Mouse (Mus musculus): ENCODE results near the gene Reck. TPM values are rescaled to one million over a fixed set of nuclear protein-coding genes. Genes with fewer than 3 reads are reported as not detected.

Gene Reck
- polyA plus RNA-seq, 1 experiment from 2014 or later = 9.1 TPM

DNA sequence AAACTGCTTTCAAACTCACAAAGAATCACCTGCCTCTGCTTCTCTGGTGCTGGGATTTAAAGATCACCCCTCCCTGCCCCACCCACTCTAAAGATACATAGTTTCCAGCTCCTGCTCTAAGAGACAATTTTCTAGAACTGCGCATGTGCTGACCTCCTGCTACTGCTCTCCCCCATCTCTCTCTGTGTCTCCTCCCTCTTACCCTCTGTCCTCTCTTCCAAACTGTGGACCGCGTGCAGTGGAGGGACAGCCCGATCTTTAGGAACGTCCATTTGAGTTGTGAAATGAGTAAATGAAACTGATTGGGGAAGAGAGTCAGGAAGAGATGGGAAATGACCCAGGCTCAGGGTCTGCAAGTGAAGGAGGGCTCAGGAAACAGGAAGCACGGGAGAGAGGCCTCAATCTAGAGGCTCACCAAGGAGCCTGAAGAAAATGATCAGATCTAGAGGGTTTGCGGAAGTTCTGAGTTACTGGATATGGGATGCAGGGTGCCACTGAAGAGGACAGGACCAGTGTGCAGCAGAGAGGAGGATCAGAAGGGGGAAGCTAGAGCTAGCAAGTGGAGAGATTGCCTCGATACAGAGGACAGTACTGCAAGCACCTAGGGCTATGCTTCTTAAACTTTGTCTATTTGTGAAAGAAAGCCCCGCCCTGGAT, 84.3 kb downstream of the Reck start:
- H3K36me3 ChIP-seq = no peaks in the 10 kb centered on the region
- H3K4me1 ChIP-seq (replicated peaks) = peaks cover 22% of the 10 kb centered on the region
- ATAC-seq (ENCODE audit: low read depth) = no peak
- no peak overlapping the region for H3K27ac ChIP-seq (replicated peaks)
- H3K4me2 ChIP-seq = peak overlapping the region; percentile 90
- H3K9ac ChIP-seq = 0 out of 2 replicates have a peak overlapping the region, but pooled peaks have one; percentile 4
- H3K27me3 ChIP-seq = no peaks in the 10 kb centered on the region; the same call in 1 of the 2 replicates
- no peaks in the 10 kb centered on the region for H3K9me3 ChIP-seq
- H3K4me3 ChIP-seq = no peak overlapping the region
- WGBS = 73% methylated on average over 9 of the region's 9 CpGs

DNA sequence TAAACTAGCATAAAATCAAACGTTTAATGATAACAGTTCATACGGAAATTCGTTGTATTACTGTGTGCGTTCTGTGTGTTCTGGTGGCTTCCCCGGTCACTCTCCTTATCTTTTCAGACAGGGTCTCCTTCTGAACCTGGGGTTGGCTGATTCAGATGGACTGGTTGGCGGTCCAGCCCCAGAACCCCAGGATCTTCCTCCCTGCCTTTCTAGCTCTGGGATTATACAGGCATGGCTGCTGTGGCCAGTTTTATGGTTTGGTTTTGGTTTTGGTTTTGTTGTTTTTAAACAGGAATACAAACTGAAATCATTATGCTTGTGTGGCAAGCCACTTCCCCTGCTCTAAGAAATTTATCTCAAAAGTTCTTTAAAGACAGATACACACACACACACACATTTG, 84.9 kb downstream of the Reck start:
- H3K9me3 ChIP-seq = no peaks in the 10 kb centered on the region
- H3K4me2 ChIP-seq = peak overlapping the region; percentile 90; the same call in 1 of the 2 replicates
- H3K36me3 ChIP-seq = no peaks in the 10 kb centered on the region
- H3K27ac ChIP-seq (replicated peaks) = no peak overlapping the region
- ATAC-seq (ENCODE audit: low read depth) = no peak
- no peak overlapping the region for H3K4me3 ChIP-seq
- no peak overlapping the region for H3K9ac ChIP-seq
- H3K27me3 ChIP-seq = no peaks in the 10 kb centered on the region; the same call in 1 of the 2 replicates
- 91% methylated on average over 6 of the region's 6 CpGs for WGBS
- H3K4me1 ChIP-seq (replicated peaks) = peaks cover 22% of the 10 kb centered on the region

GRCm38 (mm10) chr4:43964326-43964833, 89.0 kb downstream of the Reck start:
- WGBS = 53% methylated on average over 2 of the region's 2 CpGs
- H3K4me2 ChIP-seq = no peak overlapping the region
- no peak overlapping the region for H3K4me3 ChIP-seq
- no peak overlapping the region for H3K9ac ChIP-seq
- H3K4me1 ChIP-seq (replicated peaks) = peaks cover 25% of the 10 kb centered on the region
- no peaks in the 10 kb centered on the region for H3K27me3 ChIP-seq
- no peak overlapping the region for H3K27ac ChIP-seq (replicated peaks)
- ATAC-seq (ENCODE audit: low read depth) = no peak
- peaks cover 3% of the 10 kb centered on the region; the same call in 1 of the 2 replicates for H3K36me3 ChIP-seq
- no peaks in the 10 kb centered on the region for H3K9me3 ChIP-seq

DNA sequence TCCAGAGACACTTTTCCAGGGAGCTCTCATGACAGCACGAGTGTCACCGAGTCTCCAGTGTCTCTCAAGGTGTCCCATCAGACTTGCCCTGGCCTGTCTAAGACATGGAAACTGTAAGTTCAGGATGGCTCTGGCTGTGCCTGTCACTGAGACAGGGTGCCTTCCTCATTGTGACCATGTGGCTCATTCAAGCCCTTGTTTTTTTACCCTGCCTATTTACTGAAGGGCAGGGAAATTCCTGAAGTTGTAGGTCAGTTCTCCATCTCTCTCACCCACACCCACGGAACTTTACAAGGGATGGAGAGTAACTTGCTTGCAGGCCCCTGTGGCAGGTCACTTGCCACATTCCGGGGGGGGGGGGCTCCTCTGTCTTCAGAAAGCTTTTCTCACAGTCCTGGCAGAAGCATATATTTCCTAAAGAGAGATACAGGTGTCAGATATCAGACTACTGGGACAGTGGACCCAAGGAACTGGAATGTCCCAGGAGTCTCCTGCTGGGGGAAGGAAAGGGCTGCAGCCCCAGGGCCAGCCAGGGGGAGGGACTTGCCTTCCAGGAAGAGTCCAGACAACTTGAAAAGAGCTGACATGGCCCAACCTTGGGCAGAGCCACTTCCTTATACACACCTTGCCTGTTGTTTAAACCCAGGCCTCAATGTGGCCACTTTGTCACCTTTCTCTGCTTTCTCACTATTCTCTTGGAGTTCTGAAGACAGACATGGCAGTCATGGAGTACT, 89.8 kb downstream of the Reck start:
- Histone ChIP-seq H3K9me3 (no peaks in the 10 kb centered on the region), H3K4me1 (replicated peaks) (peaks cover 25% of the 10 kb centered on the region), H3K4me2 (no peak overlapping the region), H3K36me3 (peaks cover 3% of the 10 kb centered on the region; the same call in 1 of the 2 replicates), H3K27ac (replicated peaks) (no peak overlapping the region), H3K4me3 (no peak overlapping the region), H3K9ac (no peak overlapping the region), H3K27me3 (no peaks in the 10 kb centered on the region)
- 51% methylated on average over 4 of the region's 4 CpGs for WGBS
- ATAC-seq (ENCODE audit: low read depth) = no peak

DNA sequence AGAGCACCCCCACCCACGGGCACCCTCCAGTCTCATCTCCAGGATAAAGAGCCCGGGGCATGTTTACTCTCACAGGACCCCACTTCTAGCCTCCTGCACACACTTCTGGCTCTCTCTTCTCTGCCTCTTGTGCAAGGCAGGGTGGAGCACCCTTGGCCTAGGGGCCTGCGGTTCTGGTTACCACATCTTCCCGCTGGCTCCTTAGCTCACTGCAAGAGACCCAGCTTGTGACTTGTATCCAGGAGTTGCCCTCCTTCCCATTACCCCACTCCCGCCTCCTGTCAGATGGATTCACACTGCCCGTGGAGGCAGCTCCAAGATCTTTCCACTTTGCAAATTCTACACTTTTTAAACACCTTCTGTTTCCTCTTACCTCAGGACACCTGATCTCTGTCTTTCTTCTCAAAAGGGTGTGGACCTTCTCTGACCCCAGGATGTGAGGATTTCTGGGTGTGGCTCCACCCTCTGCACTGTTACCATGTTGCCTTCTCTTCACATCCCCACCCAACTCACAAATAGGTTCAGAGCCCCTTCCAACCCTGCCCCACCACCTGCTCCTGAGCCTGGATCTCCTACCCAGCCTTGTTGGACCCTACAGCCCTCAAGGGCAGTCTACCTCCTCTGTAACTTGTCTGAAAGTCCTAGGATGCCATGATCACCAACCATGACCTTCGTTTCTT, 90.7 kb downstream of the Reck start:
- no peak overlapping the region for H3K4me2 ChIP-seq
- H3K36me3 ChIP-seq = peaks cover 3% of the 10 kb centered on the region; the same call in 1 of the 2 replicates
- H3K27ac ChIP-seq (replicated peaks) = no peak overlapping the region
- H3K27me3 ChIP-seq = no peaks in the 10 kb centered on the region
- 81% methylated on average over 7 of the region's 7 CpGs for WGBS
- no peak overlapping the region for H3K4me3 ChIP-seq
- peaks cover 24% of the 10 kb centered on the region for H3K4me1 ChIP-seq (replicated peaks)
- ATAC-seq (ENCODE audit: low read depth) = no peak
- no peak overlapping the region for H3K9ac ChIP-seq
- no peaks in the 10 kb centered on the region for H3K9me3 ChIP-seq

GRCm38 (mm10) chr4:43968650-43969049, 93.3 kb downstream of the Reck start:
- ATAC-seq (ENCODE audit: low read depth) = no peak
- H3K4me2 ChIP-seq = no peak overlapping the region
- peaks cover 43% of the 10 kb centered on the region for H3K4me1 ChIP-seq (replicated peaks)
- peaks cover 3% of the 10 kb centered on the region; the same call in 1 of the 2 replicates for H3K36me3 ChIP-seq
- H3K4me3 ChIP-seq = no peak overlapping the region
- 0 out of 2 replicates have a peak overlapping the region, but pooled peaks have one; percentile 13 for H3K27ac ChIP-seq (replicated peaks)
- no peaks in the 10 kb centered on the region for H3K9me3 ChIP-seq
- WGBS = 54% methylated on average over 13 of the region's 13 CpGs
- no peaks in the 10 kb centered on the region for H3K27me3 ChIP-seq
- H3K9ac ChIP-seq = peak overlapping the region; percentile 48

- no peaks in the 10 kb centered on the region for H3K27me3 ChIP-seq
- no peak for ATAC-seq (ENCODE audit: low read depth)
- H3K4me3 ChIP-seq = no peak overlapping the region
- H3K4me2 ChIP-seq = no peak overlapping the region
- H3K4me1 ChIP-seq (replicated peaks) = peaks cover 45% of the 10 kb centered on the region
- H3K9ac ChIP-seq = peak overlapping the region; percentile 38; the same call in 1 of the 2 replicates
- WGBS = 17% methylated on average over 4 of the region's 4 CpGs
- no peaks in the 10 kb centered on the region for H3K9me3 ChIP-seq
- 0 out of 2 replicates have a peak overlapping the region, but pooled peaks have one; percentile 28 for H3K27ac ChIP-seq (replicated peaks)
- peaks cover 3% of the 10 kb centered on the region; the same call in 1 of the 2 replicates for H3K36me3 ChIP-seq
Measured at GRCm38 (mm10) chr4:43969373-43969772, 94.0 kb downstream of the Reck start.

- no peak for ATAC-seq (ENCODE audit: low read depth)
- Histone ChIP-seq H3K4me3 (no peak overlapping the region), H3K27me3 (no peaks in the 10 kb centered on the region), H3K4me1 (replicated peaks) (peaks cover 45% of the 10 kb centered on the region), H3K9ac (no peak overlapping the region), H3K27ac (replicated peaks) (no peak overlapping the region), H3K4me2 (no peak overlapping the region), H3K9me3 (no peaks in the 10 kb centered on the region), H3K36me3 (peaks cover 3% of the 10 kb centered on the region; the same call in 1 of the 2 replicates)
- WGBS = 83% methylated on average over 20 of the region's 20 CpGs
Measured at GRCm38 (mm10) chr4:43970393-43971330, 95.3 kb downstream of the Reck start.

DNA sequence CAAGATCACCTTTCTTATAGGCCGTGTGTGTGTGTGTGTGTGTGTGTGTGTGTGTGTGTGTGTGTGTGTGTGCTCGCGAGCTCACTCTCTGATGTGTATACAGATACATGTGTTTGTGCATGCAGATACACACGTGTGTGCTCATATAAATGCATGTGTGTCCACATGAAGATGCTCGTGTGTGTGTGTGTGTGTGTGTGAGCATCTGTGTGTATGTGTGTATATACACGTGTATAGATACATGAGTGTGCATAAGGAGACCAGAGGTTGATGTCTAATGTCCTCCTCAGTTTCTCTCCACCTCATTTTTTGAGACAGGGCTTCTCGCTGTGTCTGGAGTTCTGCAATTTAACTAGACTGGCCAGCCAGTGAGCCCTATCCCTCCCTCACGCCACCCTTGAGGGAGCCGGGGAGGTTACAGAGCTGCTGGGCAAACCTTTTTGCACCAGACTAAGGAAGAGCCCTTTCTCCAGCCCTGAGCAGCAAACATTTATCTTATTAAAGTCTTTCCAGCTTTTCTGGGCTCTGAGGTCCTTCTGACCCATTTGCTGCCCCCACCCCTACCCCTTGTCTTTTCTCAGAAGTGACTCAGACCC, 96.3 kb downstream of the Reck start:
- no peaks in the 10 kb centered on the region for H3K36me3 ChIP-seq
- peak overlapping the region; percentile 68 for H3K27ac ChIP-seq (replicated peaks)
- H3K9ac ChIP-seq = no peak overlapping the region
- peak; percentile 4; the same call in 1 of the 2 replicates for ATAC-seq (ENCODE audit: low read depth)
- H3K4me2 ChIP-seq = peak overlapping the region; percentile 13; the same call in 1 of the 2 replicates
- H3K9me3 ChIP-seq = no peaks in the 10 kb centered on the region
- 75% methylated on average over 9 of the region's 9 CpGs for WGBS
- H3K4me3 ChIP-seq = no peak overlapping the region
- no peaks in the 10 kb centered on the region for H3K27me3 ChIP-seq
- H3K4me1 ChIP-seq (replicated peaks) = peaks cover 45% of the 10 kb centered on the region

GRCm38 (mm10) chr4:43972137-43972591, 96.8 kb downstream of the Reck start:
- Histone ChIP-seq H3K4me2 (peak overlapping the region; percentile 13), H3K4me3 (no peak overlapping the region), H3K27me3 (no peaks in the 10 kb centered on the region), H3K27ac (replicated peaks) (peak overlapping the region; percentile 68), H3K36me3 (no peaks in the 10 kb centered on the region), H3K9ac (0 out of 2 replicates have a peak overlapping the region, but pooled peaks have one; percentile 12), H3K4me1 (replicated peaks) (peaks cover 45% of the 10 kb centered on the region), H3K9me3 (no peaks in the 10 kb centered on the region)
- peak; percentile 48; the same call in 1 of the 2 replicates for ATAC-seq (ENCODE audit: low read depth)
- 5% methylated on average over 8 of the region's 8 CpGs for whole genome bisulfite sequencing
